Mouse (Mus musculus): ENCODE measurements around the gene Sec14l1.
"Not testable (repeated sequence)": the region's sequence is repeated elsewhere in the genome, so short reads cannot be mapped to it uniquely, and the experiment has no call there.

GRCm38 (mm10) chr11:117065602-117066001, 49.4 kb upstream of the Sec14l1 start:
- not testable (repeated sequence) for TF ChIP-seq POLR2A (IDR thresholded peaks at IDR 0.05; ENCODE audit: low read depth, low read length); CTCF (IDR thresholded peaks at IDR 0.05; ENCODE audit: extremely low read depth, insufficient read depth, insufficient read length, insufficient replicate concordance)

All from spleen, adult 2 months (tissue).